Mouse (Mus musculus): ENCODE data around the gene Ccser1. TPM values are rescaled to one million over a fixed set of nuclear protein-coding genes. Genes with fewer than 3 reads are reported as not detected.

The Ccser1 gene
- total RNA-seq, 1 experiment: 4.1 TPM

DNA sequence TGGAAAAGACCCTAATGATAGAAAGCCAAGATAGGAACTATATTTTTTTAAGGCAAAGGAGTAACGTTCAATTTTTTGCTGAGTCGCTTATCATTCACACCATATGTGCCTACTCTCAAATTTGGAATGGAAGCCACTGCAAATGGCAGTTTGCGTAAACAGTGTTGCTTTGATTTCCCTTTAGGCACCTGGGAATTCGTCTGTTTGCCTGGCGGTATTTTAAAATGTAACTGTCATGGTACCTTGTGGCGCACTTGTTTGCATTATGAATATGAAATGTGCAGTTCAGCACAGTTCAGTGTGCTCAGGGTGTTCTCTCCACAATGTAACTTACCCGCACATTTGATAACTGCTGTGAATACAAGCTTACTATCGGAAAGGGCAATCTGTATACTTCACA is 387.8 kb downstream of the Ccser1 start:
- TF ChIP-seq HCFC1 (IDR thresholded peaks at IDR 0.05; ENCODE audit: borderline replicate concordance, insufficient read depth, low read length) (no peak), ZNF384 (IDR thresholded peaks at IDR 0.05; ENCODE audit: low read depth, low read length) (no peak), MAFK (IDR thresholded peaks at IDR 0.05; ENCODE audit: insufficient read depth, low read depth, low read length) (no peak), CHD2 (IDR thresholded peaks at IDR 0.05; ENCODE audit: low read depth, low read length) (no peak), ZC3H11A (IDR thresholded peaks at IDR 0.05; ENCODE audit: borderline replicate concordance, low read depth, low read length) (no peak)
- Histone ChIP-seq H3K36me3 (ENCODE audit: control insufficient read depth, insufficient read depth, low read length, poor library complexity, severe bottlenecking) (no peaks in the 10 kb centered on the region), H3K4me1 (ENCODE audit: control insufficient read depth in 2 of 2, insufficient read depth in 2 of 2, low read length in 2 of 2, poor library complexity in 1 of 2) (no peaks in the 10 kb centered on the region), H3K9ac (ENCODE audit: insufficient read depth, low read depth, low read length, poor library complexity, severe bottlenecking) (no peak overlapping the region), H3K9me3 (ENCODE audit: control insufficient read depth, insufficient read depth, low read depth, low read length) (no peaks in the 10 kb centered on the region), H3K4me3 (ENCODE audit: insufficient read depth in 1 of 2, low read depth in 1 of 2, low read length in 2 of 2, poor library complexity in 1 of 2, severe bottlenecking in 1 of 2) (no peak overlapping the region), H3K27ac (ENCODE audit: insufficient read depth, low read depth, low read length, poor library complexity, severe bottlenecking) (no peak overlapping the region)
- no peak for DNase-seq (ENCODE audit: low read depth, low spot score)
- in situ Hi-C loops (cut with MboI; ENCODE audit: low sequenced_read_pairs in 2 of 2, unreplicated experiment in 2 of 2): no loop called here

DNA sequence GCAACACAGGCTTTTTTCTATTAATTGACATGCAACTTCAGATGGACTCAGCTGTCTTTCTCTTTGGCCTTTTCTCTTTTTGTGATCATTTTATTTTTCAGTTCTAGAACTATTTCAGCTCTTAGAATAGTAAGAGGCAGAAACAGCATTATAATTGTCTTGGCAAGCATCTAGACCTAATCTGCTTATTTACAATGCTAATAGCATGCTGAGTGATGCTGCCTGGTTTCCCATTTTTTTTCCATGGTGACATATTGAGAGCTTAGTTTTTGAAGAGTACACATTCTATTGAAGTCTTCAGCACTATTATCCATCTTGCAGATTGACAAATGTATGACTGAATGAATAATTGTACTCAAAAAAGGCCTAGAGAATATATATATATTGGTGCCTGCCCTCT is 401.6 kb downstream of the Ccser1 start:
- no peak overlapping the region for H3K4me3 ChIP-seq (ENCODE audit: insufficient read depth in 1 of 2, low read depth in 1 of 2, low read length in 2 of 2, poor library complexity in 1 of 2, severe bottlenecking in 1 of 2)
- H3K9ac ChIP-seq (ENCODE audit: insufficient read depth, low read depth, low read length, poor library complexity, severe bottlenecking): no peak overlapping the region
- no peak overlapping the region for H3K27ac ChIP-seq (ENCODE audit: insufficient read depth, low read depth, low read length, poor library complexity, severe bottlenecking)
- in situ Hi-C loops (cut with MboI; ENCODE audit: low sequenced_read_pairs in 2 of 2, unreplicated experiment in 2 of 2): no loop called here
- no peak for TF ChIP-seq CHD2 (IDR thresholded peaks at IDR 0.05; ENCODE audit: low read depth, low read length)
- TF ChIP-seq HCFC1 (IDR thresholded peaks at IDR 0.05; ENCODE audit: borderline replicate concordance, insufficient read depth, low read length): no peak
- no peak for TF ChIP-seq ZNF384 (IDR thresholded peaks at IDR 0.05; ENCODE audit: low read depth, low read length)
- TF ChIP-seq MAFK (IDR thresholded peaks at IDR 0.05; ENCODE audit: insufficient read depth, low read depth, low read length): no peak
- TF ChIP-seq ZC3H11A (IDR thresholded peaks at IDR 0.05; ENCODE audit: borderline replicate concordance, low read depth, low read length): no peak
- no peaks in the 10 kb centered on the region for H3K36me3 ChIP-seq (ENCODE audit: control insufficient read depth, insufficient read depth, low read length, poor library complexity, severe bottlenecking)
- H3K9me3 ChIP-seq (ENCODE audit: control insufficient read depth, insufficient read depth, low read depth, low read length): no peaks in the 10 kb centered on the region
- H3K4me1 ChIP-seq (ENCODE audit: control insufficient read depth in 2 of 2, insufficient read depth in 2 of 2, low read length in 2 of 2, poor library complexity in 1 of 2): no peaks in the 10 kb centered on the region
- no peak for DNase-seq (ENCODE audit: low read depth, low spot score)

DNA sequence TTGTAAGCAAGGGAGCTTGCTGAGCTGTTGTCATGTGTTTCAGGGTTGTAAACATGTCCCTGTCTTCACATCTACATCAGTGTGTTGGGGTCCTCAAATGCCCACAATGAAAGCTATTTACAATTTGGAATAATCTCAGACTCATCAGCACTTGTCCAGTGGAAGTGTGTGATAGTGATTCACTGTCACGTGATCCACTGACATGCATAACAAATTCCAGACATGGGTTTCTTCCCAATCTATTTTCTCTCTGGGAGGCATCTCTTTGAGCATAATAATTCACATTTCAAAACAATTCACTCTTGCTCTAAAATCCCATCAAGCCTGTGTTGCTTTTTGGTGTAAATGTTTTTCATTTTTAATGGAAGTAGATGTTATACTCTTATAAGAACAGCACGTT is 408.9 kb downstream of the Ccser1 start:
- Histone ChIP-seq H3K9ac (ENCODE audit: insufficient read depth, low read depth, low read length, poor library complexity, severe bottlenecking) (no peak overlapping the region), H3K36me3 (ENCODE audit: control insufficient read depth, insufficient read depth, low read length, poor library complexity, severe bottlenecking) (no peaks in the 10 kb centered on the region), H3K9me3 (ENCODE audit: control insufficient read depth, insufficient read depth, low read depth, low read length) (no peaks in the 10 kb centered on the region), H3K27ac (ENCODE audit: insufficient read depth, low read depth, low read length, poor library complexity, severe bottlenecking) (no peak overlapping the region), H3K4me3 (ENCODE audit: insufficient read depth in 1 of 2, low read depth in 1 of 2, low read length in 2 of 2, poor library complexity in 1 of 2, severe bottlenecking in 1 of 2) (no peak overlapping the region), H3K4me1 (ENCODE audit: control insufficient read depth in 2 of 2, insufficient read depth in 2 of 2, low read length in 2 of 2, poor library complexity in 1 of 2) (no peaks in the 10 kb centered on the region)
- TF ChIP-seq HCFC1 (IDR thresholded peaks at IDR 0.05; ENCODE audit: borderline replicate concordance, insufficient read depth, low read length) (no peak), ZC3H11A (IDR thresholded peaks at IDR 0.05; ENCODE audit: borderline replicate concordance, low read depth, low read length) (no peak), ZNF384 (IDR thresholded peaks at IDR 0.05; ENCODE audit: low read depth, low read length) (no peak), CHD2 (IDR thresholded peaks at IDR 0.05; ENCODE audit: low read depth, low read length) (no peak), MAFK (IDR thresholded peaks at IDR 0.05; ENCODE audit: insufficient read depth, low read depth, low read length) (no peak)
- in situ Hi-C loops (cut with MboI; ENCODE audit: low sequenced_read_pairs in 2 of 2, unreplicated experiment in 2 of 2): no loop called here
- no peak for DNase-seq (ENCODE audit: low read depth, low spot score)

DNA sequence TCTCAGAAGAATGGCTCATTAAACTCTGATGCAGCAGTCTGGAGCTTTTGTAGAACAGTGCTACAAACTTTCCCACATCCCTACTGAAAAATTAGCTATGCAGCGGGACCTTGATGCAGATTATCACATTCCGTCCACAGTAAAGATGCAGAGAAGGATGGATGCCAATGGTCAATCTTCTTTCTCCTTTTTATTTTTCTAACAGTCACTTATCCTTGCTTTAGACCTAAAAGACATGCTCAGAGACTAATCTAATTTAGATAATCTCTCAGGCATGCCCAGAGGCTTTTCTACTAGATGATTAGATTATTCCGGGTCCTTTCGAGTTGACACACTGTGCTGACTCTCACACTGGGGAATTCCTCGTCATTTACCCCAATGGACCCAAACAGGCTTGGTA is 421.8 kb downstream of the Ccser1 start:
- no peak overlapping the region for H3K4me3 ChIP-seq (ENCODE audit: insufficient read depth in 1 of 2, low read depth in 1 of 2, low read length in 2 of 2, poor library complexity in 1 of 2, severe bottlenecking in 1 of 2)
- H3K4me1 ChIP-seq (ENCODE audit: control insufficient read depth in 2 of 2, insufficient read depth in 2 of 2, low read length in 2 of 2, poor library complexity in 1 of 2): no peaks in the 10 kb centered on the region
- H3K36me3 ChIP-seq (ENCODE audit: control insufficient read depth, insufficient read depth, low read length, poor library complexity, severe bottlenecking): no peaks in the 10 kb centered on the region
- no peak for DNase-seq (ENCODE audit: low read depth, low spot score)
- H3K9ac ChIP-seq (ENCODE audit: insufficient read depth, low read depth, low read length, poor library complexity, severe bottlenecking): no peak overlapping the region
- no peak overlapping the region for H3K27ac ChIP-seq (ENCODE audit: insufficient read depth, low read depth, low read length, poor library complexity, severe bottlenecking)
- H3K9me3 ChIP-seq (ENCODE audit: control insufficient read depth, insufficient read depth, low read depth, low read length): no peaks in the 10 kb centered on the region
- no peak for TF ChIP-seq ZNF384 (IDR thresholded peaks at IDR 0.05; ENCODE audit: low read depth, low read length)
- no peak for TF ChIP-seq MAFK (IDR thresholded peaks at IDR 0.05; ENCODE audit: insufficient read depth, low read depth, low read length)
- in situ Hi-C loops (cut with MboI; ENCODE audit: low sequenced_read_pairs in 2 of 2, unreplicated experiment in 2 of 2): no loop called here

DNA sequence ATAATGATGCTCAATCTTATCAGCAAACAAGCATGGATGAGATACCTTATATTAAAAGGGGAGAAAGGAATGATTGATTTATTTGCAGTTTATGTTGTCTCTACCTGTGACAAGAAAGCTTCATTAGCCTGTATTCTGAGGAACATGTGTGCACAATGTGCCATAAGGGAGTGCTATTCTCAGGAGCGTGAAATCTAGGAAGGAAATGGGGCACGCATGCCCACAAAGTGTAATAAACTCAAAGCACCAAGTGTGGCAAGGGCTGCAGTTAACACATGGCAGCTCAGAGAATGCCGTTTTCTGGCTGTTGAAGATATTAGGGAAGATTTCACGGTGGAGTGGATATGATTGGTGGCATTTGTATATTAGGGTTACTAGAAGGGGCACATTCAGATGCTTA is 434.8 kb downstream of the Ccser1 start:
- H3K27ac ChIP-seq (ENCODE audit: insufficient read depth, low read depth, low read length, poor library complexity, severe bottlenecking): no peak overlapping the region
- no peak for DNase-seq (ENCODE audit: low read depth, low spot score)
- no peaks in the 10 kb centered on the region for H3K9me3 ChIP-seq (ENCODE audit: control insufficient read depth, insufficient read depth, low read depth, low read length)
- in situ Hi-C loops (cut with MboI; ENCODE audit: low sequenced_read_pairs in 2 of 2, unreplicated experiment in 2 of 2): no loop called here
- no peak overlapping the region for H3K4me3 ChIP-seq (ENCODE audit: insufficient read depth in 1 of 2, low read depth in 1 of 2, low read length in 2 of 2, poor library complexity in 1 of 2, severe bottlenecking in 1 of 2)
- H3K36me3 ChIP-seq (ENCODE audit: control insufficient read depth, insufficient read depth, low read length, poor library complexity, severe bottlenecking): no peaks in the 10 kb centered on the region
- TF ChIP-seq MAFK (IDR thresholded peaks at IDR 0.05; ENCODE audit: insufficient read depth, low read depth, low read length) (no peak), ZNF384 (IDR thresholded peaks at IDR 0.05; ENCODE audit: low read depth, low read length) (no peak), ZC3H11A (IDR thresholded peaks at IDR 0.05; ENCODE audit: borderline replicate concordance, low read depth, low read length) (no peak), CHD2 (IDR thresholded peaks at IDR 0.05; ENCODE audit: low read depth, low read length) (no peak), HCFC1 (IDR thresholded peaks at IDR 0.05; ENCODE audit: borderline replicate concordance, insufficient read depth, low read length) (no peak)
- no peak overlapping the region for H3K9ac ChIP-seq (ENCODE audit: insufficient read depth, low read depth, low read length, poor library complexity, severe bottlenecking)
- no peaks in the 10 kb centered on the region for H3K4me1 ChIP-seq (ENCODE audit: control insufficient read depth in 2 of 2, insufficient read depth in 2 of 2, low read length in 2 of 2, poor library complexity in 1 of 2)

All from ES-E14 (cell line).